Mouse (Mus musculus): Measurements from ENCODE around the gene Zzef1.

GRCm38 (mm10) chr11:72866446-72866845 lies 70.4 kb downstream of the Zzef1 start:
- TF ChIP-seq POLR2A (IDR thresholded peaks at IDR 0.05; ENCODE audit: low read depth, low read length): no peak
- TF ChIP-seq CTCF (IDR thresholded peaks at IDR 0.05; ENCODE audit: extremely low read depth, insufficient read length, insufficient replicate concordance, low read depth, low read length): no peak

Data from small intestine, adult 2 months (tissue).